Mouse (Mus musculus) thymus, postnatal 4 days (tissue): ENCODE measurements around the gene Mylk4.
A peak's percentile ranks its signal among the peaks of the same experiment; 100 is the strongest.

Experiments
- DNase-seq: peaks from one replicate; pipeline ENCODE4 v3.0.0; 2021

Gene Mylk4

GRCm38 (mm10) chr13:32795166-32795565, 11.4 kb upstream of the Mylk4 start:
- DNase-seq, result no peak

DNA sequence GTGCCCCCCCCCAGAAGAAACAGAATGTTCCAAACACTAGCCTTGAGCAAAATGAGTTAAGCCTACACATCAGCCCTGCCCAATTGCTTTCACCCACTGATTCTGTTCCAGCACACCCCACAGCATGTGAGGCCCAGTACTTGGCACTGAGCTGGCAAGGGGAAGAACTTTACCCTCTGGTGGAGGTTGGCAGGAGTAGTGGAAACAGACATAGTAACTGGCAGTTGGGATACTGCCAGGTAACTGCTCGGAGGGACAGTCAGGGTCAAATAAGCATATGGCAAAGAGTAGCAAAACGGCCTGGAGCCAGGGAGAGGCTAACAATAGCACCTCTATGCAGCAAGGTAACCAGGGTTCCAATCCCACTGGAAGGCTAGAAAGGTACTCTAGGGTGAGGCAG, 10.9 kb upstream of the Mylk4 start:
- DNase-seq, result no peak

- DNase-seq, result no peak
Observed at GRCm38 (mm10) chr13:32789781-32790180, 6.0 kb upstream of the Mylk4 start.

- DNase-seq, result no peak
Observed at GRCm38 (mm10) chr13:32787584-32787983, 3.8 kb upstream of the Mylk4 start.

DNA sequence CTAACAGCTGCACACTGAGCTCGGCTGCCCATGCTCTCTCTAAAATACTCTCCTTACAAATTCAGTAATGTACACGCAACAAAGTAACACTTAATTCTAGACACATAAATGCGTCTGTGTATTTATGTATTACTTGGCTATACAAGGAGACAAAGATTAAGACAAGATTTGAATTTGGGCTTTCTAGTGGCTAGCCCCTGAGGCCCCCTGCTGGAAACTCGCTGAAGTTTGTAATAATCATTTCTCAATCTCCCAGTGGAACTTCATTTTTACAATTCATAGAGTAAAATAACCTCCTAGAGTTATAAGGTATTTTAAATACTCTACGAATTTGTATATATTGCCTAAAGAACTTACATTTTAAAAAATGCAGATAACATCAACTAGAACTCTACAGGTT, 699 bp downstream of the Mylk4 start:
- peak; percentile 28 for DNase-seq

GRCm38 (mm10) chr13:32778861-32779260, 4.9 kb downstream of the Mylk4 start:
- no peak for DNase-seq

GRCm38 (mm10) chr13:32776350-32776749, 7.4 kb downstream of the Mylk4 start:
- DNase-seq, result no peak

GRCm38 (mm10) chr13:32775889-32776288, 7.9 kb downstream of the Mylk4 start:
- DNase-seq, result no peak

GRCm38 (mm10) chr13:32769960-32770359, 13.8 kb downstream of the Mylk4 start:
- no peak for DNase-seq

GRCm38 (mm10) chr13:32768104-32768503, 15.7 kb downstream of the Mylk4 start:
- peak; percentile 45 for DNase-seq

DNA sequence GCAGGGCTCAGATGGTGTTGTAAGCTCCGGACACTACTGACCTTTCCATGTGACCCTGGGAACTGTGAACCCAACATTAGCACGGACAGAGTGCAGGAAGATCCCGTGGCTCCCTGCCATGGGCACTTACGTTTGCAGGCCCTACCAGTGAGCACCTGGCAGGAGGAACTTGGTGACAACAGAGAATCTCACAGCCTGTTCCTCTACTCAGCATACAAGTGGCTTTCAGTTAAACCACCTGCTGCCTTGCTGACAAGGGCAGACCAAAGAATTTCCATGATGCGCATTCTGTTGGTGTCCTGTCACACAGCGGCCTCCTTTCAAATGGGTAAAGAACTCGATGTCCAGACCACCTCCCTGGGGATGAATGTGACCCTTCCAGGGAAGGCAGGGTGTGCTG, 19.3 kb downstream of the Mylk4 start:
- DNase-seq, result peak; percentile 10

- no peak for DNase-seq
Observed at GRCm38 (mm10) chr13:32763141-32763540, 20.6 kb downstream of the Mylk4 start.

- no peak for DNase-seq
Observed at GRCm38 (mm10) chr13:32760795-32761194, 23.0 kb downstream of the Mylk4 start.

DNA sequence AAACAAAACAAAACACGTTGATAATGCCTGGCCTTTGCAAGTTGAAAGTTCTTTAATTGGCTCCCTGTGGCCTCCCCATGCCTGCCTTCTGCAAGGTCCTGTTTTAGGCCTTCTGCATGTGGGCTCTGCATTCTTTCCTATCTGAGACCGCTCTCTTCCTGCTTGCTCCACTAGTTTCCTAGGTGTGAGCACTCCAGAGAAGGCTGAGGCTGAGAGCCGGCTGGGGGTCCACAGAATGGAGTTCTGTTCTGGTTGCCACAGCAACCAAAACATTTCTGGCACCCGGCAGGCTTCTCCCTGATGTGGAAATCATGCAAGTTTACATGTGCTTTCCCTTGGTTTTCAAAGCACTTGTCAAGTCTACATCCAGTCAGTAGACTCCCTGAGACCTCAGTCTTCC, 24.7 kb downstream of the Mylk4 start:
- DNase-seq, result no peak

DNA sequence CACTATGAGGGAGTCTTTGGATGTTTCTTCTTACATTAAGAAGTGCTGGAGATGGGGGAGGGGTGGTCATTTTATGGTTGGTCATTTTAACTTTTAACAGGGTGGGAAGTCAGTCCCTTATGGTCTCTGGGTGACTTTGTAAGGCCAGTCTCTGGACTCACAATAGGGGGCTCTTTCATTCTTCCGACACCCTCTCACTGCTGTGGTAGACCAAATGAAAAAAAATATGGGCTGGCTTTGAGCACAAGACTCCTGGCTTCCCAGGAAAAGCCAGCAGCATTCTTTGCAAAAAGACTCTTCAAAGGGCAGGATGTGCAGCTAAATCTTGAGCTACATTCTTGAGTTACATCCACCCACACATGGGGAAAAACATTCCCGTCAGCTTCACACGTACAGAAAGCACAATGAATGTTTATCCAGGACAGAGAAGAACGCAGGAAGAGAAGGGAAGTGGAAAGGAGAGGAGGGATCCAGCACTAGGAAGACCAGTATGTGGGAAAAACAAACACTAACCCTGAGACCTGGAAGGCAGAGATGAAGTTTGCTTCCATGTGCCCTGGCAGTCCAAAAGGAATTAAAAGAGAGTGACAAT, 31.6 kb downstream of the Mylk4 start:
- DNase-seq, result no peak

GRCm38 (mm10) chr13:32750507-32750906, 33.2 kb downstream of the Mylk4 start:
- no peak for DNase-seq

DNA sequence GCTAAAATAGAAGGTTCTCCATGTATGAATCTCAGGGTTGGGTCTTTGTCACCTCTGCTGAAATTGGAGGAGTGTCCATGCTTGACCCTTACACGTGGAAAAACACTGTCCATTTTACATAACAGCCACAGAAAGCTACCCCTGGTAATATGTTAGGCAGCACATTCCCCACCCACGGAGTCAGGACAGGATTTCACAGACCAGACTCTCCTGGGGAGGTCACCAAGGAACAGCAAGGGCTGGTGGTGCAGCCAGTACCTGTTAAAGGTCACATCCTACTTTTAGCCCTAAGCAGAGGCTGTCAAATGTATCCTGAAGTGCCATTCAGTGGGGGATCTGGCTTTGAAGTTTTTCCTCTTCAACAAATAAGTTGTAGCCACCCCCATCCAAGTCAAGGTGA, 35.3 kb downstream of the Mylk4 start:
- no peak for DNase-seq

GRCm38 (mm10) chr13:32741161-32741560, 42.6 kb downstream of the Mylk4 start:
- DNase-seq, result no peak

GRCm38 (mm10) chr13:32731283-32731682, 52.5 kb downstream of the Mylk4 start:
- DNase-seq, result no peak

DNA sequence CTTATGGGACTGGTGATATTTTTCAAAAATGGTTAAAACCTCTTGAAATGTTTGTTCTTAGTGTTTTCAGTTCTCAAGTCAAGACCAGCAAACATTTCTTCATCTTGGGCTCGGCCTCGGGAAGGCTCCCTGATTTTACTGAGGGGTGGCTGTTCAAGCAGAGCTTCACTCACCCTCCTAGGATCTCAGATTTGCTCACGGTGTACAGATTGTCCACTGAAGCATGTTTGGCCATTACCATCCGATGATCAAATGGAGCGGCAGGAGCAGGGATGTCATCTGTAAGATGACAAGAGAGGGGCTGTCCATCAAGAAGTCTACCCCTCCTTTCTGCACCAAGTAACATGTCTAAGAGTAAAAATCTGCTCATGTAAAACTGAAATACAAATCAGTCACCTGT, 59.1 kb downstream of the Mylk4 start:
- no peak for DNase-seq

DNA sequence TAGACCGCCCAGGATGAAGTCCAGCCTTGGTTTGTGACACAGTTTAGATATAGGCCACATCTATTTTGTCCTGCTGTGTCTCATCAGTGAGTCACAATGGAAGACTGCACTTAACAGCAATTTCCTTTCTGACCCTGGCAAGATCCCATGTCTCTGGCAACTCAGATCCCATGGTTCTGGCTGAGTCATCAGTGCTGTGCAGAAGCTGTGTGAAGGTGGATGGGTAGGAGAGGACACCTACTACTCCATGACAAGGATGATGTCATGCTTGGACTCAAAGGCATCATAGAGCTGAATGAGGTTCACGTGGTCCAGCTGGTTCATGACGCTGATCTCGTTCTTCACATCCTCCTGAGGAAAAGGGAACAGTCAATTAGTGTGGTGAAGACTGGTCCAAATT, 62.0 kb downstream of the Mylk4 start:
- DNase-seq, result no peak

DNA sequence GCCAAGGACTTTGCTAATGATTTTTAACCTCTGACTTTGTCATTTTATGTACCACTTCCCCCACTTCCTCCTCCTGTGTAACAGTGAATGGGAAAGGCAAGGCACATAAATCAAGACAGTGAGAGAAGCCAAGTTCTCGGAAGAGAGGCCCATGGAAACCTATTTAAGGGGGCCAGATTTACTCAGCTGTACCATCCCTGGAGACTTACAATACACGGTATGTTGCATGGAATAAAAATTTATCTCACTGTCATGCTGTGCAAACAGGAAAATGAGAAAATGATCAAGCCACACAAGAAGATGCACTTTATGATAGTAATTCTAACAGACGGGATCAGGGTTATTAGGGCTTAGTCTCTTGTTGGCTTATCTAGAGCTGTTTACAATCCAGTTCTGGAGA, 64.5 kb downstream of the Mylk4 start:
- DNase-seq, result no peak

DNA sequence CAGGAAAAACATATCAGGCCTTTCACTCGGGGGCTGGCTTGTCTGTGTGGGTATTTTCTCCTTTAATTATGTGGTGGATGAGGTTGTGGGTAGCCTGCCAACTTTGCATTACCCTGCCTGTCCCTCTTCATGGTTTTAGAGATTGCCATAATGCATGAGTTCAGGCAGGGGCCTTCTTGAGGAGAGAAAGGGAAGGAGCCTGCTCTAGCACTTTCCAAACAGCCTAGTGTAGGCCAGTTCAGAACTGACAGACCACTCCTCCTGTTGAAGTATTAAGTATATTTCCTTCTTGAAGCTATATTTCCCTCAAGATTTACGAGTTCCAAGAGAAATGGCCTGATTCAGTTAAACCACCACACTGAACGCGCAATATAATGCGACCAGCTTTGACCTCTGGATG, 66.0 kb downstream of the Mylk4 start:
- DNase-seq, result no peak

GRCm38 (mm10) chr13:32712568-32712967, 71.2 kb downstream of the Mylk4 start:
- DNase-seq, result no peak

- DNase-seq, result no peak
Observed at GRCm38 (mm10) chr13:32707894-32708293, 75.9 kb downstream of the Mylk4 start.
